Comparison of ENCODE assay signal across 21 mouse cellular contexts in the genomic region with DNA sequence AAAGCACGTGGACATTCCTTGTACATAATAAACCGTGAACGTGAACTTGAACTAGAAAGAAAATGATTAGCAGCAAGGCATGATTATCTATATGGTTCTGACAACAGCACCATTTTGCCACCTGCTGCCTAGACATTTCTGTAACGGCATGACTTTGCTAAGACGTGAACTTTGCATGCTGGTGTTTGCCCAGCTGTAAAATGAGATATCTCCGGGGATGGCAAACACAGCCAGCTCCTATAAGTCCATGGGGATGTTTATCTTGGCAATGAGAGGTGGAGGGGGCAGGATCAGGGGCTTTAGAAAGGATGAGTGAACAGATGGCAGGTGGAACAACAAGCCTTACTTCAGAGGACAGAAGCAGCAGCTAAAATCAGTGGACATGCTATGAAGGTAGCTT.
DNase-seq lines count a peak whose midpoint lies in the region; ATAC-seq and TF ChIP-seq lines count a peak whose summit lies in the region.
"Had no signal": no experiment of that assay in that cellular context is flagged by ENCODE, and none has a peak within 500 bp of the region (broad histone marks: within the 10 kb centered on the region; RNA-seq: fewer than 3 reads in every experiment).

No protein-coding gene starts in this region.

- H3K4me1 ChIP-seq in intestine, embryonic 14.5 days (replicated peaks; ENCODE audit: control insufficient read depth, insufficient read depth, low read length), result no peaks in the 10 kb centered on the region
- no peaks in the 10 kb centered on the region for H3K4me1 ChIP-seq in intestine, postnatal 0 days (replicated peaks; ENCODE audit: control insufficient read depth, insufficient read depth, low read length)
- no peaks in the 10 kb centered on the region for H3K4me1 ChIP-seq in stomach, embryonic 15.5 days
- H3K4me1 ChIP-seq: embryonic facial prominence, embryonic 15.5 days; forebrain, embryonic 10.5 days; heart, embryonic 13.5 days; hindbrain, embryonic 15.5 days had no signal

- 67% methylated on average over 6 of the region's 6 CpGs for WGBS in intestine, embryonic 14.5 days
- 44% methylated on average over 6 of the region's 6 CpGs for WGBS in intestine, postnatal 0 days
- WGBS in stomach, embryonic 15.5 days, result 57% methylated on average over 6 of the region's 6 CpGs

- H3K4me3 ChIP-seq in intestine, embryonic 14.5 days (ENCODE audit: low read depth, low read length), result no peak overlapping the region
- H3K4me3 ChIP-seq in intestine, postnatal 0 days (ENCODE audit: low read depth, low read length), result no peak overlapping the region
- H3K4me3 ChIP-seq in stomach, embryonic 15.5 days (replicated peaks), result no peak overlapping the region
- H3K4me3 ChIP-seq: embryonic facial prominence, embryonic 15.5 days; erythroblast, embryonic 14.5 days; forebrain, embryonic 10.5 days; heart, embryonic 13.5 days; hindbrain, embryonic 15.5 days had no signal

- H3K27ac ChIP-seq in intestine, embryonic 14.5 days (ENCODE audit: low read depth), result no peak overlapping the region
- H3K27ac ChIP-seq in intestine, postnatal 0 days (ENCODE audit: low read depth, low read length), result no peak overlapping the region
- H3K27ac ChIP-seq in stomach, embryonic 15.5 days, result no peak overlapping the region
- H3K27ac ChIP-seq: embryonic facial prominence, embryonic 15.5 days; forebrain, embryonic 10.5 days; heart, embryonic 13.5 days; hindbrain, embryonic 15.5 days had no signal

- peak; percentile 6 for DNase-seq in left cerebral cortex, postnatal 4 days
- DNase-seq in left cerebral cortex, adult 8-10 months (ENCODE audit: low spot score in 2 of 2), result no peak
- DNase-seq in intestine, embryonic 14.5 days (ENCODE audit: low spot score), result peak; percentile 54
- DNase-seq in gastrocnemius, adult 18-20 months (ENCODE audit: low spot score), result no peak
- no peak for DNase-seq in adrenal gland, adult 18-20 months (ENCODE audit: low spot score in 2 of 2)
- no peak for DNase-seq in thymus, adult 18-20 months
- DNase-seq: adrenal gland, postnatal 10 days; cerebellum, adult 18-20 months; cerebellum, adult 9-11 months; cerebellum, postnatal 36 days; gastrocnemius, postnatal 36 days; heart, postnatal 36 days had no signal

- ATAC-seq in intestine, embryonic 14.5 days (replicated peaks; ENCODE audit: low FRiP score, low TSS enrichment, low read depth), result peak; percentile 76; the same call in 1 of the 2 replicates
- ATAC-seq in intestine, postnatal 0 days, result peak; percentile 69
- peak; percentile 73; the same call in 1 of the 2 replicates for ATAC-seq in stomach, embryonic 15.5 days (ENCODE audit: insufficient read depth, low FRiP score, low read depth)
- ATAC-seq: forebrain, embryonic 14.5 days had no signal

- no peak overlapping the region for H3K9ac ChIP-seq in intestine, embryonic 14.5 days (ENCODE audit: low read length)
- no peak overlapping the region for H3K9ac ChIP-seq in intestine, postnatal 0 days (ENCODE audit: low read depth, low read length)
- H3K9ac ChIP-seq in stomach, embryonic 15.5 days, result no peak overlapping the region
- H3K9ac ChIP-seq: embryonic facial prominence, embryonic 15.5 days; heart, embryonic 13.5 days; hindbrain, embryonic 15.5 days had no signal

- no peaks in the 10 kb centered on the region for H3K36me3 ChIP-seq in intestine, embryonic 14.5 days (ENCODE audit: control insufficient read depth, insufficient read depth, low read length)
- no peaks in the 10 kb centered on the region for H3K36me3 ChIP-seq in intestine, postnatal 0 days (ENCODE audit: control insufficient read depth, insufficient read depth)
- H3K36me3 ChIP-seq in stomach, embryonic 15.5 days, result no peaks in the 10 kb centered on the region
- H3K36me3 ChIP-seq: embryonic facial prominence, embryonic 15.5 days; forebrain, embryonic 10.5 days; heart, embryonic 13.5 days; hindbrain, embryonic 15.5 days had no signal

- no peak for TF ChIP-seq CTCF in intestine, postnatal 0 days (IDR thresholded peaks at IDR 0.05; ENCODE audit: low read depth)

- intact Hi-C loops in left cerebral cortex, postnatal 4 days (cut with DNase I), result no loop called here

- H3K27me3 ChIP-seq in intestine, embryonic 14.5 days (replicated peaks; ENCODE audit: control insufficient read depth, insufficient read depth, low read length), result no peaks in the 10 kb centered on the region
- no peaks in the 10 kb centered on the region for H3K27me3 ChIP-seq in intestine, postnatal 0 days (replicated peaks; ENCODE audit: control insufficient read depth, insufficient read depth, low read length)
- H3K27me3 ChIP-seq in stomach, embryonic 15.5 days (replicated peaks), result no peaks in the 10 kb centered on the region
- H3K27me3 ChIP-seq: CH12.LX; embryonic facial prominence, embryonic 15.5 days; heart, embryonic 13.5 days; hindbrain, embryonic 15.5 days had no signal

- no peak overlapping the region for H3K4me2 ChIP-seq in intestine, embryonic 14.5 days (ENCODE audit: low read length)
- no peak overlapping the region for H3K4me2 ChIP-seq in intestine, postnatal 0 days (replicated peaks; ENCODE audit: low read depth)
- H3K4me2 ChIP-seq in stomach, embryonic 15.5 days, result no peak overlapping the region
- H3K4me2 ChIP-seq: embryonic facial prominence, embryonic 15.5 days; heart, embryonic 13.5 days; hindbrain, embryonic 15.5 days had no signal

- H3K9me3 ChIP-seq in intestine, embryonic 14.5 days (ENCODE audit: control insufficient read depth, low read length), result no peaks in the 10 kb centered on the region
- H3K9me3 ChIP-seq in intestine, postnatal 0 days (ENCODE audit: control insufficient read depth), result no peaks in the 10 kb centered on the region
- H3K9me3 ChIP-seq in stomach, embryonic 15.5 days, result no peaks in the 10 kb centered on the region
- H3K9me3 ChIP-seq: embryonic facial prominence, embryonic 15.5 days; forebrain, embryonic 10.5 days; heart, embryonic 13.5 days; hindbrain, embryonic 15.5 days had no signal

Comparison
In these comparisons a context has a peak if more than half of its experiments do, and no peak if none do; other contexts are left out.
1. DNase-seq: peak in left cerebral cortex, postnatal 4 days (single experiment) and intestine, embryonic 14.5 days (single experiment); none in left cerebral cortex, adult 8-10 months (0 of 2), gastrocnemius, adult 18-20 months (single experiment), adrenal gland, adult 18-20 months (0 of 2) and thymus, adult 18-20 months (0 of 2).
2. Peak in every context shown above with its lines, with median percentiles within 50 percentile points of each other: ATAC-seq.